Mouse (Mus musculus) layer of hippocampus, postnatal 25 days (tissue): ENCODE data around the gene Brip1. TPM values are rescaled to one million over a fixed set of nuclear protein-coding genes. Genes with fewer than 3 reads are reported as not detected.

Experiments
- DNase-seq, 2 experiments: peaks; one replicate each; pipeline ENCODE4 v3.0.0; 2022; ENCODE audit warnings: mixed read lengths in 2 of 2, low spot score in 1 of 2; ENCODE audit errors: extremely low spot score in 1 of 2
- total RNA-seq, 2 experiments: library from RNA; stranded (reverse); gene quantifications; 2 replicates each; pipeline ENCODE4 v1.2.3; 2021

Brip1 gene
- total RNA-seq, 2 experiments from 2014 or later, result 0.22 TPM; not detected in 1

DNA sequence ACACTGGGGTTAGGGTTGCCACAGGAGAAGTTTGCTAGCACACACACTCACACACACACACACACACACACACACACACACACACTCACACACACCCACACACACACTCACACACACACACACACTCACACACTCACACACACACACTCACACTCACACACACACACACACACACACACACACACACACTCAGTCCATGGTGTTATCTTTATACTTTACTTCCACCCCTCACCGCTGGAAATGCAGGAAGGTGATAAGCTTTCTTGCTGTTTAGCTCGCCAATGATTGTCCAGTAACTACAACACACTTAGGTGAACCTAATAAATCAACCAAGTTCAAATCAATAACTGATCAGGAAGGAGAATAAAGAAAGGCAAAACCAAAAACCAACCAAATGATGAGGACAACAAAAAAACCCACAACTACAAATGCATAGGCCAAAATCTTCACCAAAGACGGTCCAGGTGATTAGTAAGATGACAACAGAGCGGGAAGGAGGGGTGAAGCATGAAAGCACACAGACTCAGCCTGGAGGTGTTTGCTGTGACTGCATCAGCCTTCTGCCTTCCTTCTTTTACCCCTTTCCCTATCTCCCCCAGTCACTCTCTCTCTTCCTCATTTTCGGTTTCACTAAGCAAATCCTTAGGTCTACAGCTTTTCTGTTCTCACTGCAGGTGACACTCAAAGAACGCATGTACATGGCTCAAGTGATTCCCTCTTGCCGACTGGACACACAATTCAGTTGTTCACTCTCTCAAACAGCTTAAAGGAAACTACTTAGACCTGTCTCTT lies 83.7 kb downstream of the Brip1 start:
- DNase-seq, result no peak

- DNase-seq, result no peak
These were observed 85.0 kb downstream of the Brip1 start for GRCm38 (mm10) chr11:86115955-86116354.

GRCm38 (mm10) chr11:86107276-86107675 lies 93.7 kb downstream of the Brip1 start:
- no peak for DNase-seq

DNA sequence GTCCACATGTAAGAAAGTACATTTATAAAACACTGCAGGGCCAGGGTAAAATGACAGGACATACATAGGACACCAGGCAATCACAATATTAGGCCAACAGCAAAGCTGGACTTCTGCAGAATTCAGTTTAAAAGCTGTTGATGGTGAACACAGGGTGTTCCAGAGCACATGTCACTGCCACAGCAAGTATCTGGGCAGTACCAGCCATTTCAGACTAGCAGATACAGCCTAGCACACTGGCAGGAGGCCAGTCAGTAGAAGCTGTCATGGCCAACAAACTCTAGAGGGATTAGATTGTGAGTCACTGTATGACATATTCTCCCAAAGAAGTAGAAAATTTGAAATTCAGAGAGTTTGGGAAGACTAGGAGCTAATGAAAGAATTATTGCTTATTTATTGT lies 94.4 kb downstream of the Brip1 start:
- no peak for DNase-seq

GRCm38 (mm10) chr11:86101191-86101590 lies 99.8 kb downstream of the Brip1 start:
- DNase-seq, result no peak

GRCm38 (mm10) chr11:86099341-86099740 lies 101.7 kb downstream of the Brip1 start:
- no peak for DNase-seq

DNA sequence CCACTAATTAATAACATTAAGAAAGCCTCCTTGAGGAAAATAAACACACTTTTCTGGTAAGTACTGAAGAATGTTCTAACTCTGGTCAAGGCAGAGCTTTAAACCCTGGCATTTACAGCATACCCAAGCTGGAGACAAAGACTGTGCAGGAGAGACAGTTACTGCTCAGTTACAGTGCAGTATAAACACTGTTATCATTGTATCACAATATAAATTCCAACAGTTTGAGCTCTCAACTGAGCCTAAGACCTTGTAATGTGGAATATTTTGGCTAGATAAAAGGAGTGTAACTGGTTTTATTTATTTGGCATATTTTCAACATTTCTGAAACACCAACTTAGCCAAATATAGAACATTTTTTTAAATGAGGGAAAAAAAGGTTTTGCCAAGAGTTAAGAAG lies 112.2 kb downstream of the Brip1 start:
- DNase-seq, result no peak

DNA sequence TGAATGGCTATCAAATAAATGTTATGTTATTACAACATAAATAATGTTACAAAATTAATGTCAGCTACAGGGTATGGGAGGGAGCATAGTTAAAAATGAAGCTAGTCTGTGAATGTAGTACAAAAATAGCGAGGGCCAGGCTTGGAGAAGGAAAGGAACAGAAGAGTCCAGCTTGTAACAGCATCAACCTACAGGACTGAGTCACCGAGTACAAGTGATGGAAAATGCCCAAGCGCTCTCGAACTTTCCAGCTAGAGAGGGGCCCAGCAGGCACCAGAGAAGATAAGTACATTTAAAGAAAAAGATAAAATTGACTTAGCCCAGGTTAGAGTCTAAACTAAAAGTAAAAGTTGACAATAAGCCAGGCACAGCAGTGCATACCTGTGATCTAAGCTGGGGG lies 116.5 kb downstream of the Brip1 start:
- DNase-seq, result no peak

- DNase-seq, result no peak
These were observed 123.0 kb downstream of the Brip1 start for GRCm38 (mm10) chr11:86078025-86078424.

GRCm38 (mm10) chr11:86076966-86077365 lies 124.0 kb downstream of the Brip1 start:
- no peak for DNase-seq

DNA sequence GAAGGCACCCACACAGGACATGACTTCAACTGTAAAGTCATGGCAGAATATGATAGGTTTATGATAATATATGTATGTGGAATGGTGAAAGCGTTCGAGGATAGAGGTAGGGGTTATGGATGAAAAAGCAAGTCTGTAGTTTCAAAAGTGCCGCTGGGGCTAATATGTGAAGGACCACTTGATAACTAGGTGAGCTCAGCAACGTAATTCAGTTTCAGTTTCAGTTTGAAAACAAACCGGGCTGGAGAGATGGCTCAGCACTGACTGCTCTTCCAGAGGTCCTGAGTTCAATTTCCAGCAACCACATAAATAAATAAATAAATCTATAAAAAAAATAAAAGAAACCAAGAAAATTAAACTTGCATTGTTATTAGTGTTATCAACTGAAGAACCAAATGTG lies 124.6 kb downstream of the Brip1 start:
- no peak for DNase-seq

GRCm38 (mm10) chr11:86075371-86075770 lies 125.6 kb downstream of the Brip1 start:
- DNase-seq, result no peak

- DNase-seq, result no peak
These were observed 132.3 kb downstream of the Brip1 start for GRCm38 (mm10) chr11:86068651-86069050.

- no peak for DNase-seq
These were observed 133.8 kb downstream of the Brip1 start for GRCm38 (mm10) chr11:86067154-86067553.

DNA sequence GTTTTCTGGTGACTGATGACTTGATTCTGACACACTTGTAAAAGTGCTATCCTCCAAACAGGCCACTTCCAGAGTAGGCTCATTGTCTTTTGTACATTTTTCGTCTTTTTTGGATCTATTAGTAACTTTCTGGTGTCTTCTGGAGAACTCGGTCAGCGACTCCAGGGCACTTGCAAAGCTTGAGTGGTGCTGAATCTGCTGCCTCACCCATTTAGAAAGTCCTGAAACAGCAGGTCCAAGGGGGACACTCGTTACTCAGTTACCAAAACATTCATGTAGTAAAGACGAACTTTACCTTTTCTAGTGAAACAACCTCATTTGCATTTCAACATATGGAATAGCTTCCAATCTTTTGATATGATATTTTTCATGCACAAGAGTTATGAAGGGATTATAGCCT lies 136.1 kb downstream of the Brip1 start:
- no peak for DNase-seq

DNA sequence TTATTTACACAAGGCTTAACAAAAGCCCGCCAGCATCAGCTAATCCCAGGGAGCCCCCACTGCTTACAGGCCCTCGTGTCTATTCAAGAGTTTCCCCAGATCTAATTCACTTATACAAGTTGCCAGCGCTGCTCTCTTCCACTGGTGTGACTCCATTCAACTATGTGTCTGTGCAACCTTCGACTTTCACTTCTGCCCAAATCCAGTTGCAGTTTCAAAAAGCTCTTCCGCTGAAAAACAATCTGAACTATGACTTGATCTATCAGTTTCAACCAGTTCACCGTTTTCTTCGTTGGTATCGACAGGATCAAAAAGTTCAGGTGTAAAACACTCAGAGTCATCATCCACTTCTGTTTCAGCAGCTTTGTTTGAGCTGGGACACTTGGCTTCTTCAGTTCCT lies 139.8 kb downstream of the Brip1 start:
- no peak for DNase-seq

DNA sequence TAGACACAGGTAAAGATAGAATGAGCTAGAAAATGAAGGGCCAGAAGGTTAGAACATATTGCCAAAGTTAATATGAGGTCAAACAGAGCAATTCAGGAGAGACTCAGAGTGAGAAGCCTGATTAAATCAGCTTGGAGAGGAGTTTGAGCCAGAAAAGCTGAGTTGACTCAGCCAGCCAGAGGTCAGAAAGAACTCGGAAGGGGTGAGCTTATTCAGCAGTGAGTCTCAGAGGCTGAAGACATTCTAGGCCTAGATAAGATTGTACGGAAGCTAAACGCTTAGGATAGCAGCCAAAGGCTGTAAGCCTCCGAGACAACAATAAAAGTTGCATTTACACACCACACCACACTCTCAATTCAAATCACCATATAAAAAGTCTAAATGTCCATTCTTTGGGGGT lies 141.9 kb downstream of the Brip1 start:
- DNase-seq, result no peak

- DNase-seq, result no peak
These were observed 145.2 kb downstream of the Brip1 start for GRCm38 (mm10) chr11:86055806-86056205.

DNA sequence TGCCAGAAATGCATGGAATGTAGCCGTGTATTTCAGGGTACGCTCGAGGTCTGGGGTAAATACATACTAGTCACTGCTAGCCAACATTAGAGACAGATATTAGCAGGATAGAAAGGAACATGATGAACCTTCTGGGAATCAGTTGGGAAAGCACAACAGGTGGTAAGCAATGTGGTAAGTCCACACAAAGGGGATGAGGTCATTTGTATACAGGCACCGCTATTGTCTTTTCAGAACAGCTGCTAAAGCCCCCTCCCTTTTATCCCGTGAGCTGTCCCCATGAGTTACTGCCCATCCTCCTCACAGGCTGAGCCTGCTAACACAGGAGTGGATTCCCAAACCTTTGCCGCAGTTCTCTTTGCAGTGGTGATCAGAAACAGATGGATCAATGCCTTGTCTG lies 149.6 kb downstream of the Brip1 start:
- DNase-seq, result no peak

GRCm38 (mm10) chr11:86050430-86051280 lies 150.3 kb downstream of the Brip1 start:
- DNase-seq, result no peak

DNA sequence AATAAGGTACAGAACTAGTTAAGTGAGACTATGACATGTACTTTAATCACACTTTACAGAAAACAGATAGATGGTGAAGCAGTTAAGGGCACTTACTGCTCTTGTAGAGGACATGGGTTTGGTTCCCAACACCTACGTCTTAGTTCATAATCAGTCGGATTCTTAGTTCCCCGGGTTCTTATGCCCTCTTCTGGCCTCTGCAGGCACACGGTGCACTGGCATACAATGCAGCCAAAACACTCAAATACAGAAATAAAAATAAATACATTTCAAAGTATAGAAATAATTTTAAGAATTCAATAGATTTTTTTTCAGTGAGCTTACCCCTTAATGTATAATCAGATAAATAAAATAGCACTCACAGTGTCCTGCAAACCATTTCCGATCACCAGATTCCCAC lies 161.0 kb downstream of the Brip1 start:
- DNase-seq, result no peak

GRCm38 (mm10) chr11:86039355-86039754 lies 161.6 kb downstream of the Brip1 start:
- DNase-seq, result no peak
